Mouse (Mus musculus): ENCODE results near the gene Amfr.

Amfr gene

DNA sequence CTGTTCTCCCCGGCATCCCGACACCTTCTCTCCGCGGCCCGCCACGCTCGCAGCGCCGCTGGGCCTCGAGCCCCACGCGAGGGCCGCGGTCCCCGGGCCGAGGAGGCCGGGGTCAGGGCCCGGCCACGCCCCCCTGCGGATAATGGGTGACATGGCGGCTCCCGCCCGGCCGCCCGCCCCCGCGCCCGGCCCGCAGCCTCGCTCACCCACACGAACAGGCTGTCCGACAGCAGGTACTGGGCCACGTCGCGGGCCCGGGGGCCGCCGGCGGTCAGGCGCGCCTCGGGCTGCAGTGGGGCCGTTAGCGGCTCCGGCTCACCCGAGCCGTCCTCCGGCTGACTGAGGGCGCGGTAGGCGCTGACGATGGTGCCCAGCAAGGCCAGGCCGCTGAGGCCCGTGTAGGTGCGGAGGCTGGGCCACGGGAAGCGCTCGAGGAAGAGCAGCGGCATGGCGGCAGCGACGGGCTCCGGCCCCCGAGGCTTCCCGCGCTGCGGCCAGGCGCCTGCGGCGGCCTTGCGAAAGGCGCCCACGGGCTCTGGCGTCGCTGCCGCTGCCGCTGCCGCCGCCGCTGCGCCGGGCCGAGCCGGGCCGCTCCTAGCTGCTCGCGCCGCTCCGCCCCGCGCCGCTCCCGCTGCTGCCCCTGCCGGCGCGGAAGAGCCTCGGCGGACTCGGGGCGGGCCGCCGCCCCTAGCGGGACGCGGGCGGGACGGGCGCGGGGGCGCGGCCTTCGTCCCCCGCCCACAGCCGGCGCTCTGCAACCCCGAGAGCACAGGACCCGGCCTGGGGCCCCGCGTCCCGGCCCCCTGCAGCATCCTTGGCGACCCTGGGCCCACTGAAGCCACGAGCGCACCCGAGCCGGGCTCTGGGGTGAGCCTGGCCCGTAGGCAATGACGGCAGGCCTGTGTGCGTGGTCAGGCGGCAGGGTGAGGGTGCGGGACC lies at the start of gene Amfr:
Amfr (minus strand) TSS at position 830 of the 939 bp plus-strand sequence.
- DNase-seq (ENCODE audit: low spot score in 2 of 2): peak; percentile 43 to 45

DNA sequence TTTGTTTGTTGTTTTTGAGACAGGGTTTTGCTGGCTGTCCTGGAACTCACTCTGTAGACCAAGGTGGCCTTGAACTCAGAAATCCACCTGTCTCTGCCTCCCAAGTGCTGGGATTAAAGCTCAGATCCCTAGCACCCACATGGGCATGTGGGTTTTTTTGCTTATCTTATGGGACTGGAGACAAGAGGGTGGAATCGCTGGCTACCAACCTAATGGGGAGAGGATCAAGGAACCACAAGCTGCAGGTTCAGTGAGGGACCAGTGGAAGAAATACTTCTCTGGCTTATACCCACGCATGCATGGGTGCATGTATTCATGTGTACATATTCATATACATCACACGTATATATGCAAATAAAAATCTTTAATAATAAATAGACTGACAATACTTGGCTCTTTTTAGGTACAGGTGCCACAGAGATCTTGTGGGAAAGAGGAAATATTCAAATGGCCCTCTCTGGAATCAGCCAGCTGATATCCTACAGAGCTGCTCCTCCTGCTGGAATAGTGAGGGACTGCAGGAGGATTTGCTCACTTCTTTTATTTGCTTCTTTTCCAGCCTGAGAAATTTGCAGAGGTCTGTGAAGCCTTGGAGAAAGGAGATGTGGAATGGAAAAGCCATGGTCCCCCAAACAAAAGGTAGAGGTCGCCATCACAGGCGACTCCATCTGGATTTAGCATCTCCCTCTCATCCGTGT lies 44.7 kb upstream of the Amfr start:
- peak in 1 of 2 experiments; percentile 58 for DNase-seq (ENCODE audit: low spot score in 2 of 2)

DNA sequence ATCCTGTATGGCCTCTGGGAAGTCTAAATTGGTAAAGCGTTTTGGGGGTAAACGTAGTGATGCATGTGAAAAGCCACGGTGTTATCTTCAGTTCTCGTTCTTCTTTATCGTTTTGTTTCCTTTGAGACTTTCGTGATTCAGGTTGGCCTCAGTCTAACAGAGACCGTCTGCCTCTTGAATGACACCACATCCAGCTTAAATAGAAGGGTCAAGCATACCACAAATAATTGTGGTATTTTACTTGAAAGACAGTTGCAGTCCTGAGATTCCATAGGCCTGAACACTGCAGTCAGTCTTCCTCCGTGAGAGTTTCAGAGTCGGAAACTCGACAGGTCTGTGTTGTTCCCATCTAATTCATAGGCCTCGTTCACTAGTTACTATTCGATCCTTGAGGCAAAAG lies 40.1 kb upstream of the Amfr start:
- DNase-seq (ENCODE audit: low spot score in 2 of 2): no peak

DNA sequence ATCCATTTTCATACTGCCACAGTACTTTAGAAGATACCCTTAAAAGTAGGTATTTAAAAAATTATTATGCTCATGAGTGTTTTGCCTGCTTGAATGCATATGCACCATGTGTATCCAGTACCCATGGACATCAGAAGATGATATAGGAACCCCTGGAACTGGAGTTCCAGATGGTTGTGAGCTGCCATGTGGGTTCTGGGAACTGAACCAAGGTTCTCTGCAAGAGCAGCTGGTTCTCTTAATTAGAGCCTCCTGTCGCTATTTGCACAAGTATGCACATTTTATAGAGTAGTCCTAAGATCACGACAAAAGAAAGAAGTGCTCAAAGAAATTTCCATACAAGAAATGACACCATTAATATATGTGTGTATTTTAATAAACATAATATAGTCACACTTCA lies 35.2 kb upstream of the Amfr start:
- DNase-seq (ENCODE audit: low spot score in 2 of 2): no peak

DNA sequence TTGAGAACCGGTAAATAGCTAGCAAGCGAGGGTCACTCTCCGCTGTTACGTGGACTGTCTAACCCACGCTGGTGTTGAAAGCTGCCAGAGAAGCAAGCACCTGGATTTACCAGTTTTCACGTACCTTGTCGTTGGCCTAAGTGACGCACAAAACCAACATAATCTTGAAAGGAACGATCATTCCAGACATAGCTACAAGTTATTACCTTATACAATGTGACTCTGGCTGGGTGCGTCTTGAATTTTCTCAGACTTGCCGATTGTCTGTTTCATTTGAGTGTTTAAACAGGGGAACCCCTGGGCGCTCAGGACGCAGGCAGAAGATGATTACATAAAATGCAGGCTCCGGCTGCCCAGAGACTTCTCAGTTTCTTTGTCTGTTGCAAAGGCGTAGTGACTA lies 25.2 kb upstream of the Amfr start:
- peak in 1 of 2 experiments; percentile 20 for DNase-seq (ENCODE audit: low spot score in 2 of 2)

DNA sequence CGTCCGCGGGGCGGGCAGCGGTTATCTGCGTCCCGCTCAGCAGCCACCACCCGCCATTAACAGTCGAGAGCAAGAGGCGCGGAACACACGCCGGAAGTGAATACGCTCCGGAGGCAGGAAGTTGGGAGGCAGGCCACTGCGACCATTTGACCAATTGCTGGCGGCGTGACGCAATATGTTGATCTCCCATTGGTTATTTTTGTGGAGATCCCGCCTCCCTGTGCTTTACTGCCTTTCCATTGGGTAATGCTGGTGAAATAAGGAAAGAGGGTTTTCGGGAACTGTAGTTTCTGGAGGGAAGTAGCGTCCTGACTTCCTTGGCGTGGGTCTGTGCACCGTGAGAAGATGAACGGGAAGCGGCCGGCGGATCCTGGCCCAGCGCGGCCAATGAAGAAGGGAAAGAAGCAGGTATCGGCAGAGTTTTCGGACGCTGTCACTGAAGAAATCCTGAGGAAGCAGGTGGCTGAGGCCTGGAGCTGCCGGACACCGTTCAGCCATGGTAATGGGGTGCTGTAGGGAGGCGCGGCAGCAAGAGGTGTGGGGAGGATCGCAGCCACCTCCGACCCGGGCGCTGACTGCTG lies 24.4 kb upstream of the Amfr start, which contains the start of the genes Nudt21 and Ogfod1:
Nudt21 (minus strand) TSS at position 88 of the 581 bp plus-strand sequence.
Ogfod1 (plus strand) TSS at position 255 of the 581 bp plus-strand sequence.
- DNase-seq (ENCODE audit: low spot score in 2 of 2): peak; percentile 89 to 98

DNA sequence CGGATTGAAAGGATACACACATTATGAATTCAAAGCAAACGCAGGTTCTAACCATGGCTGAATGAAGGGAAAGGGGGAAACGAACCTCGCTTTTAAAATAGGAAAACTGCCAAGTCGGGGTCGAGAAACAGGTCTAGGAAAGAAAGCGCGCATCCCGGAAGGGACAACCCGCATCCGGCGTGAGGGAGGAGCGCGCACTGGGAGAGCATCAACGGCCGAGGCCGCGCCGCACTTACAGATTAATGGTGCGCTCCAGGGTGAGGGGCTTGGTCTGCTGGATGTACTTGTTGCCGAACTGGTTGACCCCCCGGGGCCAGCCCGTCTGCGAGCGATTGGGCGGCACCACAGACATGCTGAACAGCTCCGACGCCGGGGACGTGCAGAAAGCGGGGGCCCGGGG lies 23.9 kb upstream of the Amfr start:
- DNase-seq (ENCODE audit: low spot score in 2 of 2): peak; percentile 49 to 66

DNA sequence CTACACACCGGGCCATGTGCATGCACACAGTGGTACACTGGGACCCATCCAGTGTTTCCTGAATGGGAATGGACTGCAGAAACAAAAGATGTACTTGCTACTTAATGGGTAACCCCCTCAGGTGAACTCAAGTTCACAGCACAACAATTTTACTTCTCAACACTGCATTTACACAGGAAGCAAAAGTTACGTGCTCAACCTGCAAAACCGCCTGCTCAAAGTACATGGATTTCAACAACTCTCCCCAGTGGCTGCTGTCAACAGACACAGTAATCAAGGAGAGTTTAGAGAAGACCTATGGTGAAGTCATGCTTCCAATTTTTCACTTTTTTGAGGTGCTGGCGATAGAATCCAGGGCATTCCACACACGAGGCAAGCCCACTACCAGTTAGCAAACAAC lies 22.6 kb upstream of the Amfr start:
- DNase-seq (ENCODE audit: low spot score in 2 of 2): no peak

DNA sequence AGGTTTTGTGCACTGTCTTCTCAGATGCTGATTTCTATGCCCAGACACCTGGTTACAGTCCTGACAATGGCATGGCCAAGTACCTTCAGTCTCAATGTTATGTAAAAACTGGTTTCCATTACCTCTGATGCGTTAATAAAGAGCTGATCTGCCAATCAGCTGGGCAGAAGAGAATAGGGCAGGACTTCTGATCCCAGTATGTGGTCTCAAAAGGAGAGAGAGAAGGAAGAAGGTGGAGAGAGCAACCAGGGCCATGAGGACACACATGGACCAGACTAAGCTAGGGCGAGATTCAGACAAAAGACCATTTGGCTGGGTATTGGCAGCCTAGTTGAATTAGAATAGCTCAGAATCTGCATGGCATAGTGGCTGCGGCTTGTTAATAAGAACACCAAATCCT lies 21.0 kb upstream of the Amfr start:
- DNase-seq (ENCODE audit: low spot score in 2 of 2): no peak

DNA sequence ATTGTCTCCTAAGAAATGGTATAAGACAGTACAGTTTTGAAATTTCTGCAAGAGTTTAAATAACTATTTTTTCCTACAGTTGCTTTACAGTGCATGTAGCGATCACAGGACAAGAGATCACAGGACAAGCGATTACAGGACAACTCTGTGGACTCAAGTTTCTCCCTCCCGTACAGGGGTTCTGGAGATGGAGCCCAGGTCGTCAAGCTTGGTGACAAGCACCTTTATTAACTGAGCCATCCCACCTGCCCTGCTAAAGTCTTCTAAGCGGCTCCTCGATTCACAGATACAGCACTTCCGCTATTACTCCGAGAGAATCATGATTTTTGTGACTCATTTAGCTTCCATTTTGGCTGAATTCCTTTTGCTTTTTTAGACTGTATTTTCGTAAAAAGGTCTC lies 17.1 kb upstream of the Amfr start:
- no peak for DNase-seq (ENCODE audit: low spot score in 2 of 2)

DNA sequence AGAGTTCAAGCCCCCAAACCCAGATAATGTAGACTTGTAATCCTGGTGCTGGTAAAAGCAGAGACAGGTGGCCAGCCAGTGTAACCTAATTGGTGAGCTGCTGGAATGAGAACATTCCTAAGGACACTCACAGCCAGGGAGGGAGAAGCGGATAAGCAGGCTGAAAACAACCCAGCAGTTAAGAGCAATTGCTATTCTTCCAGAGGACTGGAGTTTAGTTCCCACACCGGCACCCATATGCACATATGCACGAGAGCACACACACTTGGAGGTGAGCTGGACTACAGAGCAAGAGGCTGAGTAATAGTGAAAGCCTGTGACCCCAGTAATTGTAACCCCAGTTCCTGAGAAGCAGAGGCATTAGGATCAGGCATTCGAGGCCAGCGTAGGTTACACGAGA lies 11.3 kb upstream of the Amfr start:
- no peak for DNase-seq (ENCODE audit: low spot score in 2 of 2)

DNA sequence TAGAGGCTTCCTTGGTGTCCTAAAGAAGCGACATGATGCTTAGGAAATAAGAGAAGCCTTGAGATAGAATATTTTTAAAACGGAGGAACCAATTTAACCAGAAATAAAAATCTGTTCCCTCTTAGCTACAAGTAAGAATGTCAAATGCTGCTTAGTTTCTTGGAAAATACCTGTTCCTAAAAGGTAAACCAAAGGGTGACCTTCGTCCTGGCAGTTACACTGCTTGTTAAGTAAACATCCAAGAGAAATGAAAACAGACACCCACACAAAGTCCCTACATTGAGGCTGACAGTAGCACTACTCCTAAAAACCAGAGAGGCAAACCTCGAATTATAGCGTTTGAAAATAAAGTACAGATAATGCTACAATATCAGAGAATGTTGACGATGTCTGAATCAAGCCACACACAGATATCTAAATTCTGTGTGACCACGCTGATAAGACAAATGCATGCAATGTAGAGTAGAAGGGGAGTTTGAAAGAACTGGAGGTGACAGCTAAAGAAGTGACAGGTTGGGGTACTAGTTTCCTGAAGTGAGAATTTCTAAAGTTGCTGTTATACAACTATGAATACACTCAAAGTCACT lies 477 bp upstream of the Amfr start:
- no peak for DNase-seq (ENCODE audit: low spot score in 2 of 2)

DNA sequence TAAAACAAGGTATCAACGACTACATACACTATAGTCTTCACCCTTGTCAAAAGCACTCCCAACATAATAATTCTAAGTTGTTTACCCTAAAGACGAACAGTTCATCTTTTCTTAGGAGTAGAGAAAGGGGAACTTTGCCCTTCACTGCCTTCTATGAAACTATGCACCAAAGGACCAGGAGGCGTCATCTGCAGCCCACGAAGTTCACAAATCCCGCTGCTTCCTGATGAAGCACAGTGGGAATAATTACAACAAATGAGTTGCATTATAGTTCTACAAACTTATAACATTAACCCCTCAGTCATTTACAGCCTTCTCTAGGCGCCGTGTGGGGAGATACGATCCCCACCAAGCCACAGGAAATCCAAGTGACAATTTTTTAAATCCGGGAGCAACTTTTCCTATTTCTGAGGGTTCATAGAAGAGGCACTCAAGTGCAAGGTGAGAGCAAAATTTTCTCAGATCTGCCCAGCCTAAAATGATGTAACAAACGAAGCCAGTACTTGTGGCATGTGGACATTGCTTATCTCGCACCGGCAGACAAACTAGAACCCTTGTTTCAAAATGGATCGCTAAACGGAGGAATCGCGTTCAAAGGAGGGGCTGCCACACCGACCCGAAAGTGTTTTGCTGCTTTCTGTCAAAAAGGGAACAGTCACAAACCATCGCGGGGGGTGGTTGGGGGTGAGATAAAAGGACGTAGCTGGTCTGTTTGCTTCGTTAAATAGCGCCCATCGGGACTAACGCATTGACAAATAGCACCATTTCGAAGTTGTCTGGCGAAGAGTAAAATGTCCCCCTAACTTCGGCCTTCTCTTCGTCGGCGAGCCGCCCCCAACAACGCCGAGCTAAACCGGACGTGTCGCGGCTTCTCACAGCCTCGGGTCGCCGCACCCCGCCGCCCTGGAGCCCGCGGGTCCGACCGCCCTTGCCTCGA lies 1.3 kb downstream of the Amfr start:
- DNase-seq (ENCODE audit: low spot score in 2 of 2): no peak

DNA sequence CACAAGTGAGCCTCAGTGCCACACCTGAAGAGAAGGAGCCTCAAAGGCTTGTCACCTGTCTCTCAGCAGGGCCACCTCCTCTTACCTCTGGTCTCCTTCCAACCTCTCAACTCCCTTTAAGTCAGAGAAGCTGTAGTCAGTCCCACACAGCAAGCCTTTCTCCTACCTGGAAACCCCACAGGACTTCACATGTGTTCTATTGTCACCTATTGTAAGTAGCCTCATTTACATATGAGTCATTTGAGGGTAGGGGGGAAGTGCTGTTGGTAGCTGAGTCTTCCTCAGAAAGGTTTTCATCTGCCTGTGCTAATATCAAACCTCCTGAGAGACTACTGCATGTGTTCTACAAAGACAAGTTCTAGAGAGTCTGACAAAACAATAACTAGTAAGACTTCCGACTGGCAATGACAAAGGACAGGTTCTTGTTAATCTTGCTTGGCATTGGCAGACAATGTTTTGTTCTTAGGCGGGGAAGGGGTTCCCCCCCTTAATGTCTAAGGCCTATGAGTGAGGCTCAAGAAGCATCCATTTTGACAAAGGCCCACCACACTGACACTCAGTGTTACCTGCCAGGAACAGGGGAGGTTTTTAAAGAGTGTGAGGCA lies 2.4 kb downstream of the Amfr start:
- DNase-seq (ENCODE audit: low spot score in 2 of 2): no peak

DNA sequence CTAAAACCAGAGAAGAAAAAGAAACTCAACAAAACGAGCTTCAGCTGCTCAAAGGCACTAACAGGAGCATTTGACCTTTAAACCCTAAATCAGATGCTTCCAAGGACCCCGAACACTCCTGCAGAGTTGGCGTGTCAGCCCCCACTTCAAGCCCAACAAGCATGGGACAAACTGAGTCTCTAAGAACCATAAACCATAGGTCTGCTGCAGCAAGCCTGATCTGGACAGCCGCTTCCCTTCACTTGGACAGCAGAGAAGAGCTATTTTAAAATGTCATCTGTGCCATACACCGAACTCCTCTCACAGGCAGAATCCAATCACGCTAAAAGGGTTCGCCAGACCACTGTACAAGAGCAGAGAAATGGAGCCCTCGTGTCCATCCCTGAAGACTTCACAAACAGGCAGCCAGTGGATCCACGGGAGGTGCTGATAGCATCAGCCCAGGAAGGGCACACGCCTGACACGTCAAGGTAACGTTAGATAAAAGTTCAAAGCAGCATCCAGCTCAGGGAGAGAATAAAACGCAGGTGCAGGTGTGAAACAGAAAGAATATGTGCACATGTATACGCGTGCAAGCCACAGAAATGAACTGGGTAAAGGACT lies 3.3 kb downstream of the Amfr start:
- no peak for DNase-seq (ENCODE audit: low spot score in 2 of 2)

DNA sequence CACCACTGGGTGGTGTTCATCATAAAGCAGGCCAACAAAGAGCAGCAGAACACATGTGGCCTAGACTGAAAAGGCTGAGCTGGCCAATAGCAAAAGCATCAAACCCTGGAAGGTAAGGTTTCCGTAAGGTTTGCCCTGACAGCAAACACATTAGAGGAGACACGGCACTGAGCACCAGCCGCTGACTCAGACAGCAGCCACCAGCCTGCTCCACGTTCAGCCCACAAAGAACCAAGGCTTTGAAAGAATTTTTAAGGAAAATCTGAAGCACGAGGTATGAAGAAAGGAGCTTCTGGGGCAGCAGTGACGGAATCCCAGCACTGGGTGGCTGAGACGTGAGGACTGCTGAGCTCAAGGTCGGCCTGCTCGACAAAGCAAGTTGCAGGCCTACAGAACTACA lies 8.5 kb downstream of the Amfr start:
- DNase-seq (ENCODE audit: low spot score in 2 of 2): no peak

DNA sequence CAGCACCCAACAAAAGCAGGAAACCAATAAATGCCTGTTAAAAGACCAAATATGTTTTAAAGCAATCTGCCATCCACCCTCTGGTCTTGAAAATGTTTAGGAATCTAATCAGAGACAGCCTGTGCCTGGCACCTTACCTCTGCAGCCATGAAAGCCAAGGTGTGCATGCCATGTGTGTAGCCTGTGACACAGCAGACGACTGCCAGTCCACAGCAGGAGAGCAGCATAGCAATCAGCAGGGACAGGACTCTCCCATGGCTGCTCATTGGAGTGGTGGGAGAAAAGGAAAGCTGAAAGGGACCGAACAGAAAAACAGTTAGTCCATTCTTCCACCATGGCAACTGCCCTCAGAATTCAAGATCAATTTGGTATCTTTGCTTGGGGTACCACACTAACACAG lies 13.7 kb downstream of the Amfr start:
- no peak for DNase-seq (ENCODE audit: low spot score in 2 of 2)

DNA sequence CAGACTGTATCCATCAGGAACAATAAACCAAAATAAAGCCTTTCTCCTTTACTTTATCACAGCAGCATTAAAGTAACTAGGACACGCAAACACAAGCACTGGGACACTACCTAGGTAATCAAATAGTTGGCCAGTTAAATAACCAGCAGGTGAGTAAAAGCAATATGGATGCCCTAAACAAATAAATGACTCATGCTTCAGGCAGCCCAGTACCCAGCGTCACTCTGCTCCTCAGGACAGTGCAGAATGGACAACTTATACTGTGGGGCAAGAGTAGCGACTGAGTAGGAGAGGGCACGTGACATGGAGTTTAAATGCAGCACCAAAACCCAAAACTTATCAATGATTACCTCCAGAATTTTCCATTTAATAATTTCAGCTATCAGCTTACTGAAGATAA lies 22.9 kb downstream of the Amfr start:
- no peak for DNase-seq (ENCODE audit: low spot score in 2 of 2)

DNA sequence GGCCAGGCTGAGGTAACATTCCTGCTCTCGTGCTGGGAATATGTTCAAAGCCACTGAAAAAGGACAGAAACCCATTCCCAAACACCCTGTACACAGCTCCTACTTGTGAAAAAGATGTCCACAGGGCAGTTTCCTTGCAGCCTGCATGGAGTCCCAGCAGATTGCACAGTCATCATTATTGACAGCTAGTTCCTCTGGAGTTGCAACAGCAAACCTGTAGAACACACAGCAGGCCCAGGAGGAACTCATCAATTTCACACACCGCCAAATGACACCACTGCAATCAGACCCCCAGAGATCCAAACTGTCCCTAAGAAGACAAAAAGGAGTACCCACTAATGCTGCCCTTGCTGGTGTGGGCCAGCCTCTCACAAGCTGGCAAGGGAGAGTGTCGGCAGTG lies 27.9 kb downstream of the Amfr start:
- DNase-seq (ENCODE audit: low spot score in 2 of 2): no peak

DNA sequence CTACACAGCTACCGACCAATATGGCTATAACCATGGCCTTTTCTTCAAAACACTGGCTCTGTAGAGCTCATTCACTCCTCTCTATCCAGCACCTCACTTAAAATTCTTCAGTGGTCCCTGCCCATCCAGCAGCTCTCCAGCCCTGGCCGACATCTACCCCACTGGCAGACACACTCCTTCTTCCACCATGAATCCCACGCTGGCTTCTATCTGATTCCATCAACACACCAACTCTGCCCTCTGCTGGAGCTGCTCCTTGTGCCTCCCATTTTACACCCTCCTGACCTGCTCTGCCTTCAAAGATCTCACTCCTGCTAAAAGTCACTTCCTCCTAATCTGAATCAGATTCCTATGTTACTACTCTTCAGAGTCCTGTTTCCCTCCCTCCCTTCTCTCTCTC lies 28.8 kb downstream of the Amfr start:
- no peak for DNase-seq (ENCODE audit: low spot score in 2 of 2)

Data from frontal cortex, postnatal 36 days (tissue).